Mouse (Mus musculus) frontal cortex, postnatal 14 days (tissue): ENCODE data around the gene Tasp1.
"Not testable (repeated sequence)": the region's sequence is repeated elsewhere in the genome, so short reads cannot be mapped to it uniquely, and the experiment has no call there.

Experiments
- DNase-seq, 2 experiments: peaks; one replicate each; pipeline ENCODE4 v3.0.0; 2022; ENCODE audit warnings: low spot score in 2 of 2

Gene Tasp1

DNA sequence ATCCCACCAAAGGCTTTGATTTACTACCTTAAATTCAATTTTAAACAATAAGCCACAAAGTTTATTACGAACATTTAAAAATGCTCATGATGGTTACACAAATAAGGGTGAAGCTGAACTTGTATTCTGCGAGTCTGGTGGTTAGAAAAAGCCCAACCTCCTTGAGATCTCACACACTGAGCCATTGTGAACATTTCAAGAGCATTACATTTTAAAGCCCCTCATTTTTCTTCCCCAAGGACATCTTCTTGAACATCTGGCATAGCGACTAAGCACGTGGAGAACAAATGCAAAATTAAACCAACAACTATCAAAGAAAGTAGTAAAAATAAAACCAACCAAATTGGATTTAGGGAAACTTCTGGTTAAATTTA, 182.4 kb downstream of the Tasp1 start:
- no peak for DNase-seq

DNA sequence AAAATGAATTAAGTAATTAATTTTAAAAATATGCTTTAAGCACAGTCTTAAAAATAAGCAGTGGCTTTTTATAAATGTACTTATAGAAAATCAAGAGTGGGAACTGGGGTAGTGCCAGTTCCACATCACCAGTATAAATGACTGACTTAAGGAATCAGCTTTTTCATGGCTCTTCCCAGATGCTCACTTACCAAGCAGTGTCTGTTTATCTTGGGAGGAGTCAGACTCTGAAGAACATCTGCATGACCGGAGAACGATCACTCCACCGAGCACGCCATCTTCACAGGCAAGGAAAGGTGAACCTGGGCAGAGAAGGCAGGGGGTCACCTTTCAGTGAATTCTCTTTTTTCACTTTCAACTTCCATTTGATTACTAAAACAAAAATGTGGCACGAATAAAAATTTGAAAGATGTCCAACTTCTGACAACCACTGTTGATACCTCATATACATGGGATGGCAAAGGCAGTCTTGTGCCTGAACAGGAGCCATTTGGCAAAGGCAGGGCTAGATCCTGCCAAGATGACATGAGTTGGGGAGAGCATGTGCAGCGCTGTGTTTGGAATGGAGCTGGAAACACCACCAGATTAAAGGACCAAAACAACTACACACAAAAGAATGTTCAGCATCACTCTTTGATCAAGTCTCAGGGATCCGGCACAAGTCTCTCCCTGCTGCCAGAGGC, 182.9 kb downstream of the Tasp1 start:
- DNase-seq, result no peak

DNA sequence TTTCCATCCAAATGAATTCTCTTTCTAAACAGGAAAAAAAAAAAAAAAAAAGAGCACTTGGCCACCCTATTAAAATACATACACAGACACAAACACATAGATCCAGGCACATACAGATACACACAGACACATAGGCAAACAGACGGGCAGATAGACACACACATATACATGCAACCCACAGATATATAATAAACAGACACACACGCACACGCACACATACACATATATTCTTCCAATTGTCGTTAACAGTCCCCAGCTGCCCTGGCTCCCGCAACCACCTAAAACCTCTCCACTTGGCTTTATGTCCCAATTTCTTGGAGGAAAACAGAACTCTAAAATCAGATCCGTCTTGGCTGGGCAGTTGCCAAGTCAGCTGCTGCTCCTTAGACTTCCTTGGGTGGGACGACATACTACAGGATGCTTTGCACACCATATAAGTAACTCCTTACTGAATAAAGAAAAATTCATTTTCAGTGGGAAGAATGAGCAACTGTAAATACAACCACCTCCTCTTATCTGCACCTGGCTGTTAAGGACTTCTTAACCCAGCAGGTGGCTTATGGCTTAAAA, 188.5 kb downstream of the Tasp1 start:
- no peak for DNase-seq

DNA sequence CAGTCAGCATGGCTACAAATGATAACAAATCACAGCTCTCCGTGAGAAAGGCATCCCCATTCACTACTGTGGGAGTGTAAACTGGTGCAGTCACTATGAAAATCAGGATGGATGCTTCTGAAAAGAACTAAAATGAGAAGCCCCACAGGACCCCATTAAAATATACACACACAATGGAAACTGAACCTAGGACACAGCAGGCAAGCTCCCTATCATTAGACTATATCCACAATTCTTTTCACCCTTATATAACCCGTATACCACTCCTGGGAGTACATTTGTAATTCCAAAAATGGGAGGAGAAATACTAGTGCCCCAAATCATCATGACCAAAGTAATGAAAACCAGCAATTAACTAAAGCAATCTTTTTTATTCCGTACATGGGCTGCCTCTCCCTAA, 190.7 kb downstream of the Tasp1 start:
- no peak for DNase-seq

GRCm38 (mm10) chr2:139874173-139874572, 192.4 kb downstream of the Tasp1 start:
- no peak for DNase-seq

DNA sequence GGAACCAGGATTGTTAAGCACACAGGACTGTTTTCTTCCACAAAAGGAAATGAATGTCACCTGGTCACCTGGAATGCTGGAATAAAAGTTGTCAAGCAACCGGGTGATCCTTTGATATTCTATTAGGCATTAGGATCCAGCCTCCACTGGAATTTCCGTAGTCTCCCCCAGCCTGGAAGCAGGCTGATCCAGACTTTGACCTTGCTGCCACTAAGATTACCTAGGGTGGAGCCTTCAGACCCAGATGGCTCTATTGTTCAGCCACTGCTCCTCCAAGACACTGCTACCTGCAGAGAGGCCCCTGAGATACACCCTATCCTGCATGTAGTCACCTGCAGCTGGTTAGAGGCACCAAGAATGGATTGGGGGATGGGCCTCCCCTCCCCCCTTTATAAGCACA, 192.8 kb downstream of the Tasp1 start:
- no peak for DNase-seq

DNA sequence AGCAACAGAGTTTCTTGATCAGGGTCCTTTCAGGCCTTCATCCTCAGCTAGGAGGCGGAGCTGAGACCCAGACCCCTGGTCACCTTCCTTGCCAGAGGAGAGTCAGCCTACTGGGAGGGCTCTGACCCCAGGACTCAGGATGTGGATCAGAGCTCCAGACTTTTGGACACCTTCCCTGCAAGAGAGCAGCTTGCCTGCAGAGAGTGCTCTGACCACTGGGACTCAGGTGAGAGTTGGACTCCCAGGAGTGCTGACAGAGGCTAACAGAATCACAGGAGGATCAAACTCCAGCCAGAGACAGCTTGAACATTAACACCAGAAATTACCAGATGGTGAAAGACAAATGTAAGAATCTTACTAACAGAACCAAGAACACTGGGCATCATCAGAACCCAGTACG, 197.5 kb downstream of the Tasp1 start:
- not testable (repeated sequence) for DNase-seq

DNA sequence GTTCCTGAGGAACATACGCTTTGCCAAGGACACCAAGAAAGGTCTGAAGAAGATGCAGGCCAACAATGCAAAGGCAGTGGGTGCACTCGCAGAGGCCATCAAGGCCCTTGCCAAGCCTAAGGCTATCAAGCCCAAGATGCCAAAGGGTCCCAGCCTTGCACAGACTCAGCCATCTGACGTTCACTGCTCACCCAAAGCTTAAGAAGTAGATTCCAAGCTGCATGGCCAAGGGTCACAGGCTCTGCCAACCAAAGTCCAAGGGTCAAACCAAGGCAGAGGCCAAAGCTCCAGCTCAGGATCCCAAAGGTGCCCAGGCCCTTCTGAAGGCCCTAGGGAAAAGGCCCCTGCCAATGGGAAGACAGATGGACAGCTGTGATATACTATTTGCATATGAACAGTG, 203.2 kb downstream of the Tasp1 start:
- DNase-seq, result not testable (repeated sequence)

- DNase-seq, result no peak
Observed at GRCm38 (mm10) chr2:139860133-139860494, 206.5 kb downstream of the Tasp1 start.

DNA sequence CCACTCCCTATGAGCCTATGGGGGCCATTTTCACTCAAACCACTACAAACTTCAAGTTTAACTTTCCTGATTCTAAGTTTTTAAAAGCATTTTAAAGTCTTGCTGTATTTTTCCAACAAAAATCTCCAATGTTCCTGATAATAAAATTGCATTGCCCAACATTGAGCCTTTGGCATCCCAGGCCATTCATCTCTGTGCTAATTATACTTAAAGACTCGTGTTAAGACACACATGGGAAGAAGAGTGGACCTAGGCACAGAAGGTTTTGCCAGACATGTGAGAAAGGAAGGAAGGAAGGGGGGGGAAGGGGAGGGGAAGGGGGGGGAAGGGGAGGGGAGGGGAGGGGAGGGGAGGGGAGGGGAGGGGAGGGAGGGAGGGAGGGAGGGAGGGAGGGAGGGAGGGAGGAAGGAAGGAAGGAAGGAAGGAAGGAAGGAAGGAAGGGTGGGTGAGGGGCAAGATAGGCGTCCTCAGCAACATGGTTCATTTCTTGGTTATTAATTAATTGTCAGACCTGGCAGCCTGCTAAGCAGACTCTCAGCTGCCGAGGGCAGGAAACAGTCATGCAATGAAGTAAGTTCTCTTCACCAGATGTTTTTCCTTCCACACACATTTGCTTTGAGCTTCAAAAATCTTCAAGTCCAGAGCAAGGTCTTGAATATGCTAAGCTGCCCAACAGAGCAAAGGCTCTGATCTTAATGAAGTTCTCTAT, 207.0 kb downstream of the Tasp1 start:
- DNase-seq, result no peak

DNA sequence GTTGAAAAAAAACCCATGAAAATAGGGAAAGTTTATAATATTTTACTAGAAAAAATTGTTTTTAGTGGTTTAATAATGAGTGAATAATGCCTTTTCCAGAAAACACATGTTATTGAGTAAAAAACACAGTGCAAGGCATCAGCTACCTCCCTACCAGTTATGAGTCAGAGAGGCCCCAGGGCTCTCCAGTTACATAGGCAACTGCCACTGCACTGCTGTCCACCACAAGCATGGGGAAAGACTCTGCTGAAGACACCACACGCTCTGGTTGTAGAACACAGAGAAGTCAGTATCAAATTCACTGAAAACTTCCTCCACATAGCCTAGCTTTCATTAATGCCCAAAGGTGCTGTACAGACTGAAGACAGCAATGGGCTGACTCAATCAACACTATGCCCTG, 217.0 kb downstream of the Tasp1 start:
- DNase-seq, result no peak

- DNase-seq, result no peak
Observed at GRCm38 (mm10) chr2:139841359-139841758, 225.2 kb downstream of the Tasp1 start.

DNA sequence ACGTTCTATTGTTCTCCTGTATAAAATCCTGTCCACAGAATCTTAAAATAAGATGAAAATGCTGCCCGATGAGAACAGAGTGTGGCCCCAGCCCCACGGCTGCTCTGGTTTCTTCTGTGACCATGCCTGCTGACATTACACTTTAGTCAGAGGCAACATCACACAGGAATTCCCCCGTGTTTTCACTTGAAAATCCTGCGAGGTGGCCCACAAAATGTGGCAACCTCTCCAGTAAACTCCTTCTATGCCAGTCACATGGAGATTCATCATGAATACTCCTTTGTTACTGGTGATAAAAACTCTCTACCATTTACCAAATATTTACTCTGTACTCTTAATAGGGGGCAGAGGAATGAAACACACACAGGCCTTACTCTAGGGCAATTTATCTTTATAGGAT, 225.7 kb downstream of the Tasp1 start:
- no peak for DNase-seq

DNA sequence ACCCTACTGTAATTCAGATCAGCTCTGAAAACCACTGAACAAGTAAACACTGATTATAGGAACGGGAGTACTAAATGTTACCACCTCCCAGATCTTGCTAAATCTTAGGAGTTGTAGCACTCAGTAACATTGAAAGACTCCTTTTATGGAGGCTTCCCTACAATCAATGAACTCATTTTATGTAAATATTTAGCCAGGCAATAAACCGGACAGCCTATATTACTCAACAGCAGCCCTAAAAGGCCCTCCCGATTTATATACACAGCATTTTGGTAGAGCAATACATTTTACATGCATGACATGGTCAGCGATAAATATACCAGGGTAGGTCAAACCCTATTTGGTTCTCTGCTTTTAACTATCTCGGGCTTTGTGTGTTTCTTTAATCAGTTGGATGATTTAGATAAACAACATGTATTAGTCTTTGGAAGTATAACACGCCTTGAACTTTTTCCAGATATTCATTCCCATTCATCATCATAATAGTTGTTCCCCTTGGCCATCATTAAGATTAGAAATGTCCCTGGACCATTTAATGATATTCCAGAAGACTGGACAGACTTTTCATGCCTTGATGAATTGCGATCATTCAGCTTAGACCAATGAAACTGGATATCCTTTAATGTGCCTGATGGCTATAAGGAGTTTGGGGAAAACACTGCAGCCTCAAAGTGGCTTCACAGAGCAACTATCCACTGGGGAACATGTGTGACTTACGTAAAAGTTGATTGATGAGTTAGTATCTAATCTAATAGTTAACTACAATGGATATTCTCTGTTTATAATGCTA, 244.8 kb downstream of the Tasp1 start:
- DNase-seq, result no peak

- DNase-seq, result no peak
Observed at GRCm38 (mm10) chr2:139817275-139817674, 249.3 kb downstream of the Tasp1 start.

GRCm38 (mm10) chr2:139807887-139808286, 258.7 kb downstream of the Tasp1 start:
- DNase-seq, result no peak

DNA sequence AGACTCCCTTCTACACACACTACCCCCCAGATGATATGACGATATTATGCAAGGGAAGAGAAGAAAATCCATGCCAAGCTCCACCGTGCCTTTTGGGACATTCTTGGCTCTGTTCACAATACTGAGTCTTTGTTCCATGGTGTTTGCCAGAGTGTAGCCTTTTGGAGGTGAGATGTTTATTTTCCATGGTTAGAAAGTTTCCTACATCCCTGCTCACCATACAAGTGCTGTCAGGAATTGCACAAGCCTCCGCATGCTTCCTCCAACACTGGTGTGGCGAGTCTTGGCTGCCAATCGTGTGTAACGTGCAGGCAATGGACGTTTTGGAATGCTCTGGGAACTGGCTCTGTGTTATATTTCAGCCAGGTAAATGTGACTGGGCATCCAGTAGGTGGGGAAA, 262.6 kb downstream of the Tasp1 start:
- DNase-seq, result no peak

DNA sequence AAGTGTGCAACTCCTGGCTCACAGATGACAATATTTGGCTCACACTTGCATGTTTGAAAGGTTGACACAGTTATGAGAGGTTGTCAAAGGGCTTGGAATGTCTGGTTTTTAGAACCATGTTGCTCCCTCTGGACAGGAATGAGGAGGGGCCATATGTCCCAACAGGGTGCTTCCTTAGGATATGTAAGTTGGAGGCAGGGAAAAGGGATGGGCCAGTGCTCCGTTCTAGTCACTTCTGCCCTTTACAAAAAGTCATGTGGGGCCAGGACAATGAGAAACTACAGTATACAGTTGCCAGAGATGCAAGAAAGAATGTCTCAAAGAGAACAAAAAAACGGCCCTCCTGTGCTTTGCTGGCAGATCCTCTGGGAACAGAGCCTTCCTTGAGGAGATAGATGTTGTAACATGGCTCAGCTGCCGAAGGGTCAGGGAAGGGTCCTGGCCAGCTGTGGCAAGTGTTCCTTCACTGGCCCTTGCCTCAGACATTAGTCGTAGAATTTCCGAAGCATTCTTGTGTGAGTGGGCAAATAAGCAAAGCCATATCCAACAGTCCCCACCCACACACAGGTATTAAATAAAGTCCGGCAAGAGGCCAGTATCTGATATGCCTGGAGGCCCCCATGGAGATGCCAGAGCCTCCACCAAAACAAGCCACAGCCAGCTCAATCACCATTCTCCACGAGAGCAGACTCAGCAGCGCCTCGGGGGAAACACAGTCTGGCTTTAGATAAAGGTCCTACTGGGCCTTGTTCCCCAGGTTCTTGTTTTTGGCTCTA, 274.1 kb downstream of the Tasp1 start:
- DNase-seq, result no peak

DNA sequence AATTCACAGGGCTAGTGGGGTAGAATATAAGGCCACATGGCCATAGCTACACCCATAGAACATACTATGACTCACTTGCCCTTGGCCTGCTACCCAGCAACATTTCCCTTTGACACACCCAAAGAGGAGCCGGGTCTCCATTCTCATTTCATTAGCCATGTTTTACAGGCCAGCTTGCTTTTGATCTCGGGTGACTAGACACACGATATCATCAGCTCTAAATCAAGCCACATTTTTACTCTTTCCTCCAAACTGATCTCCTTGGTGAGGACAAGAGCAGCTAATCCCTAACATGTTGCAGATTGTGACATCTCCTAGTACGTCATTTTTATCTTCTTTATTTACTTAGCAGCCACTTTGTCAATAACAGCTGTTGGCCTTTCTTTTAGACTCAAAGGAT, 277.9 kb downstream of the Tasp1 start:
- DNase-seq, result no peak

- DNase-seq, result no peak
Observed at GRCm38 (mm10) chr2:139784946-139785345, 281.7 kb downstream of the Tasp1 start.

DNA sequence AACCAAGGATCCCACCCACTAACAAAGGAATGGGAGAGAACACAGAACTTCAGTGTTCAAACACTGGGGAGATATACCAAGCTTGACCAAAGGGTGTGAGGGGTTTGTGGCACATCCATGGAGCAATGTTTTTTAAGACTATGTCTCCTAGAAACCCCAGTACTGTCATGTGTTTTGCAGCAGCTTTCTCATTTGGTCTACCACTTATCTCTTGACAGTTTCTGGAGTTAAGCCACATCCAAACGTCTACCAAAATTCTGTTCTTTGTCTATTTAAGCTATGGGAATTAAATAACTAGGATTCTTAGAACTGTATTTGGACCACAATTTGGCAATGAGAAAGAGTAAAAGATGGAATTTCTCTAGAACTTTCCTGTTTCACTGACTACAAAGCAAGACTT, 282.1 kb downstream of the Tasp1 start:
- DNase-seq, result no peak
